Mouse (Mus musculus): ENCODE results near the gene Gm5114. TPM values are rescaled to one million over a fixed set of nuclear protein-coding genes. Genes with fewer than 3 reads are reported as not detected.
"Not testable (repeated sequence)": the region's sequence is repeated elsewhere in the genome, so short reads cannot be mapped to it uniquely, and the experiment has no call there.

The Gm5114 gene
- not detected in 2 replicates for polyA plus RNA-seq (2015; fragmentation: Nextera tagmentation; extraction: Ambion mirVana)

GRCm38 (mm10) chr7:39413060-39413459, at the start of gene Gm5114:
Gene Gm5114, minus strand, starts transcription at chr7:39413160.
- not testable (repeated sequence) for H3K27me3 ChIP-seq; H3K4me2 ChIP-seq (replicated peaks); H3K27ac ChIP-seq (replicated peaks); H3K4me1 ChIP-seq; H3K4me3 ChIP-seq (replicated peaks); H3K9me3 ChIP-seq (replicated peaks); H3K9ac ChIP-seq; H3K36me3 ChIP-seq; ATAC-seq (ENCODE audit: insufficient number of reproducible peaks, low FRiP score, low TSS enrichment, low read depth)
- 49% methylated on average over 1 of the region's 1 CpGs for WGBS

GRCm38 (mm10) chr7:39455806-39456205, 42.8 kb upstream of the Gm5114 start:
- no peak for ATAC-seq (ENCODE audit: insufficient number of reproducible peaks, low FRiP score, low TSS enrichment, low read depth)
- Histone ChIP-seq H3K27ac (replicated peaks) (no peak overlapping the region), H3K4me3 (replicated peaks) (no peak overlapping the region), H3K36me3 (no peaks in the 10 kb centered on the region), H3K4me1 (no peaks in the 10 kb centered on the region), H3K27me3 (no peaks in the 10 kb centered on the region), H3K9ac (no peak overlapping the region), H3K4me2 (replicated peaks) (no peak overlapping the region), H3K9me3 (replicated peaks) (no peaks in the 10 kb centered on the region)
- 19% methylated on average over 6 of the region's 6 CpGs for WGBS

GRCm38 (mm10) chr7:39449260-39450021, 36.5 kb upstream of the Gm5114 start:
- Histone ChIP-seq H3K9me3 (replicated peaks) (no peaks in the 10 kb centered on the region), H3K4me2 (replicated peaks) (peak overlapping the region; percentile 57), H3K9ac (peak overlapping the region; percentile 79), H3K4me3 (replicated peaks) (peak overlapping the region; percentile 78), H3K4me1 (peaks cover 6% of the 10 kb centered on the region; the same call in 1 of the 2 replicates), H3K27me3 (peaks cover 9% of the 10 kb centered on the region; the same call in 1 of the 2 replicates), H3K36me3 (no peaks in the 10 kb centered on the region), H3K27ac (replicated peaks) (peak overlapping the region; percentile 65; the same call in 1 of the 2 replicates)
- ATAC-seq (ENCODE audit: insufficient number of reproducible peaks, low FRiP score, low TSS enrichment, low read depth) = peak; percentile 99
- 2% methylated on average over 36 of the region's 36 CpGs for WGBS

- H3K27me3 ChIP-seq = peaks cover 9% of the 10 kb centered on the region; the same call in 1 of the 2 replicates
- ATAC-seq (ENCODE audit: insufficient number of reproducible peaks, low FRiP score, low TSS enrichment, low read depth) = no peak
- peak overlapping the region; percentile 57 for H3K4me2 ChIP-seq (replicated peaks)
- peaks cover 6% of the 10 kb centered on the region; the same call in 1 of the 2 replicates for H3K4me1 ChIP-seq
- no peaks in the 10 kb centered on the region for H3K36me3 ChIP-seq
- no peak overlapping the region for H3K9ac ChIP-seq
- H3K4me3 ChIP-seq (replicated peaks) = peak overlapping the region; percentile 78
- no peak overlapping the region for H3K27ac ChIP-seq (replicated peaks)
- H3K9me3 ChIP-seq (replicated peaks) = no peaks in the 10 kb centered on the region
- 56% methylated on average over 11 of the region's 11 CpGs for WGBS
Observed at GRCm38 (mm10) chr7:39448626-39449242, 35.8 kb upstream of the Gm5114 start.

GRCm38 (mm10) chr7:39441237-39441636, 28.3 kb upstream of the Gm5114 start:
- H3K4me3 ChIP-seq (replicated peaks) = no peak overlapping the region
- H3K36me3 ChIP-seq = no peaks in the 10 kb centered on the region
- H3K9me3 ChIP-seq (replicated peaks) = no peaks in the 10 kb centered on the region
- WGBS = 32% methylated on average over 2 of the region's 2 CpGs
- no peak overlapping the region for H3K4me2 ChIP-seq (replicated peaks)
- no peaks in the 10 kb centered on the region for H3K4me1 ChIP-seq
- H3K9ac ChIP-seq = no peak overlapping the region
- H3K27ac ChIP-seq (replicated peaks) = no peak overlapping the region
- no peak; the same call in 1 of the 2 replicates for ATAC-seq (ENCODE audit: insufficient number of reproducible peaks, low FRiP score, low TSS enrichment, low read depth)
- H3K27me3 ChIP-seq = peaks cover 9% of the 10 kb centered on the region; the same call in 1 of the 2 replicates

- peaks cover 2% of the 10 kb centered on the region; the same call in 1 of the 2 replicates for H3K27me3 ChIP-seq
- 82% methylated on average over 4 of the region's 4 CpGs for WGBS
Observed at GRCm38 (mm10) chr7:39440362-39440761, 27.4 kb upstream of the Gm5114 start.

More at GRCm38 (mm10) chr7:39440362-39440761, 27.4 kb upstream of the Gm5114 start:
- H3K9ac ChIP-seq = no peak overlapping the region
- H3K36me3 ChIP-seq = no peaks in the 10 kb centered on the region
- H3K27ac ChIP-seq (replicated peaks) = no peak overlapping the region
- no peaks in the 10 kb centered on the region for H3K4me1 ChIP-seq
- no peak for ATAC-seq (ENCODE audit: insufficient number of reproducible peaks, low FRiP score, low TSS enrichment, low read depth)
- H3K4me2 ChIP-seq (replicated peaks) = no peak overlapping the region
- no peaks in the 10 kb centered on the region for H3K9me3 ChIP-seq (replicated peaks)
- H3K4me3 ChIP-seq (replicated peaks) = no peak overlapping the region

Small RNAs within 50 kb of the gene (microRNA-seq; reads per million reads assigned to microRNA genes)
- not detected for gene Gm27437 (ENCODE audit: borderline number of aligned reads)

Other genes starting within 250 kb of the Gm5114 start
- 1.6 and 1.7 TPM in 2 replicates for gene Zfp619, start 104.6 kb upstream of the Gm5114 start, polyA plus RNA-seq (2015; fragmentation: Nextera tagmentation; extraction: Ambion mirVana)